Mouse (Mus musculus) CH12.LX (cell line): Measurements from ENCODE around the gene St6galnac6. TPM values are rescaled to one million over a fixed set of nuclear protein-coding genes. Genes with fewer than 3 reads are reported as not detected.
A peak's percentile ranks its signal among the peaks of the same experiment; 100 is the strongest.

Source experiments
- DNase-seq: peaks from one replicate; pipeline ENCODE4 v3.0.0-alpha.2; 2013; ENCODE audit errors: extremely low read depth
- H3K27ac ChIP-seq: 2 replicates; pipeline ENCODE4 v1.5.1; 2012; ENCODE audit warnings: low read depth, mild to moderate bottlenecking, control low read depth, moderate library complexity; ENCODE audit not compliant: insufficient read depth
- H3K27me3 ChIP-seq: replicated peaks from 2 replicates; pipeline ENCODE3; 2012; ENCODE audit warnings: inconsistent platforms
- H3K36me3 ChIP-seq, 2 experiments: replicated peaks in 1 of 2; 2 replicates each; pipeline versions ENCODE3 to v1.6.1; 2012; ENCODE audit warnings: inconsistent platforms in 1 of 2, low read length in 1 of 2, mild to moderate bottlenecking in 1 of 2, mixed read lengths in 1 of 2, moderate library complexity in 1 of 2; ENCODE audit not compliant: control insufficient read depth in 1 of 2, insufficient read depth in 1 of 2
- H3K4me1 ChIP-seq, 2 experiments: 2 replicates each; pipeline ENCODE4 v1.6.1; 2012; ENCODE audit warnings: inconsistent platforms in 1 of 2, moderate library complexity in 1 of 2; ENCODE audit not compliant: insufficient read depth in 2 of 2, control insufficient read depth in 1 of 2
- H3K4me2 ChIP-seq: 2 replicates; pipeline ENCODE4 v1.6.1; 2012; ENCODE audit warnings: low read depth, mild to moderate bottlenecking, control low read depth; ENCODE audit not compliant: poor library complexity, insufficient read depth, severe bottlenecking
- H3K4me3 ChIP-seq, 3 experiments: fragments of 150-350 bp in 1 of 3; sonication (generic) in 1 of 3; replicated peaks in 1 of 3; 2 replicates each; pipeline versions ENCODE3 to v1.5.1; 2011 to 2012; ENCODE audit warnings: low read depth in 2 of 3, low read length in 2 of 3, mild to moderate bottlenecking in 2 of 3, moderate library complexity in 2 of 3, control low read depth in 1 of 3, improper control_type of control experiment in 1 of 3, inconsistent platforms in 1 of 3, mixed read lengths in 1 of 3; ENCODE audit not compliant: poor library complexity in 1 of 3
- H3K79me2 ChIP-seq: replicated peaks from 2 replicates; pipeline ENCODE4 v1.6.1; 2012; ENCODE audit warnings: mild to moderate bottlenecking, moderate library complexity; ENCODE audit not compliant: control insufficient read depth, poor library complexity, insufficient read depth, severe bottlenecking; ENCODE audit errors: extremely low read depth
- H3K9ac ChIP-seq: 2 replicates; pipeline ENCODE4 v1.6.1; 2012; ENCODE audit warnings: low read depth, mild to moderate bottlenecking, control low read depth, moderate library complexity; ENCODE audit not compliant: insufficient read depth
- H3K9me3 ChIP-seq: replicated peaks from 2 replicates; pipeline ENCODE3; 2012; ENCODE audit warnings: low read length, inconsistent platforms, mixed read lengths
- CTCF ChIP-seq, 2 experiments: IDR thresholded peaks in 1 of 2; conservative IDR thresholded peaks in 1 of 2; 2 replicates each; pipeline ENCODE4 v1.5.1; 2011 to 2012; ENCODE audit warnings: low read depth in 2 of 2, low read length in 2 of 2, improper control_type of control experiment in 1 of 2, inconsistent platforms in 1 of 2, mild to moderate bottlenecking in 1 of 2, moderate library complexity in 1 of 2
- E2F4 ChIP-seq: IDR thresholded peaks from 2 replicates; pipeline ENCODE4 v1.6.1; 2011; ENCODE audit warnings: low read depth, low read length, improper control_type of control experiment; ENCODE audit not compliant: insufficient replicate concordance
- ETS1 ChIP-seq: conservative IDR thresholded peaks from 2 replicates; pipeline ENCODE4 v1.6.1; 2012; ENCODE audit warnings: low read depth, mild to moderate bottlenecking, inconsistent platforms, low read length, improper control_type of control experiment, moderate library complexity
- GABPA ChIP-seq: IDR thresholded peaks from 2 replicates; pipeline ENCODE4 v1.6.1; 2012; ENCODE audit warnings: low read depth, low read length, improper control_type of control experiment, inconsistent platforms; ENCODE audit not compliant: insufficient replicate concordance
- MAFK ChIP-seq: IDR thresholded peaks from 2 replicates; pipeline ENCODE4 v1.6.1; 2011; ENCODE audit warnings: low read length, improper control_type of control experiment; ENCODE audit not compliant: insufficient replicate concordance
- MYC ChIP-seq: IDR thresholded peaks from 2 replicates; pipeline ENCODE4 v1.6.1; 2011; ENCODE audit warnings: low read depth, mild to moderate bottlenecking, improper control_type of control experiment, low read length
- NELFE ChIP-seq: IDR thresholded peaks from 2 replicates; pipeline ENCODE4 v1.6.1; 2011; ENCODE audit warnings: low read depth, low read length, improper control_type of control experiment
- POLR2A ChIP-seq: IDR thresholded peaks from 2 replicates; pipeline ENCODE4 v1.6.1; 2011; ENCODE audit warnings: low read depth, mild to moderate bottlenecking, improper control_type of control experiment, low read length
- RAD21 ChIP-seq: IDR thresholded peaks from 2 replicates; pipeline ENCODE4 v1.6.1; 2011; ENCODE audit warnings: low read depth, mild to moderate bottlenecking, low read length, improper control_type of control experiment, moderate library complexity
- SMC3 ChIP-seq: IDR thresholded peaks from 2 replicates; pipeline ENCODE4 v1.6.1; 2011; ENCODE audit warnings: low read depth, low read length, improper control_type of control experiment
- UBTF ChIP-seq: IDR thresholded peaks from 2 replicates; pipeline ENCODE4 v1.6.1; 2012; ENCODE audit warnings: low read depth, mild to moderate bottlenecking, inconsistent platforms, low read length, improper control_type of control experiment, moderate library complexity
- USF1 ChIP-seq: IDR thresholded peaks from 2 replicates; pipeline ENCODE4 v1.6.1; 2014; ENCODE audit warnings: low read depth, mild to moderate bottlenecking, inconsistent platforms, low read length, improper control_type of control experiment
- USF2 ChIP-seq: conservative IDR thresholded peaks from 2 replicates; pipeline ENCODE4 v1.6.1; 2011; ENCODE audit warnings: low read depth, low read length, improper control_type of control experiment
- ZMIZ1 ChIP-seq: IDR thresholded peaks from 2 replicates; pipeline ENCODE4 v1.6.1; 2012; ENCODE audit warnings: low read depth, mild to moderate bottlenecking, inconsistent platforms, low read length, improper control_type of control experiment
- ZNF384 ChIP-seq: IDR thresholded peaks from 2 replicates; pipeline ENCODE4 v1.6.1; 2012; ENCODE audit warnings: low read depth, low read length, improper control_type of control experiment, inconsistent platforms
- dilution Hi-C: fragments of 300-500 bp; cut with MboI; formaldehyde crosslinking; loops from 2 replicates; pipeline ENCODE4 v1.14.3; 2020; ENCODE audit warnings: low sequenced_read_pairs; ENCODE audit not compliant: extremely low pct_unique_long_range_greater_than_20kb, extremely low pct_ligation_motif_present
- in situ Hi-C: fragments of 300-500 bp; cut with MboI; formaldehyde crosslinking; loops from 3 replicates; pipeline ENCODE4 v1.14.3; 2019; ENCODE audit warnings: low sequenced_read_pairs, low pct_ligation_motif_present, low pct_unique_long_range_greater_than_20kb, mixed read lengths
- polyA plus RNA-seq: library from polyadenylated mRNA; unstranded; fragments of >175 nt; gene quantifications from 2 replicates; pipeline ENCODE4 v1.2.1, GENCODE M21; 2012; ENCODE audit warnings: low read depth; ENCODE audit not compliant: insufficient read length
- total RNA-seq, 2 experiments: library from RNA; depleted of rRNA; stranded (reverse); fragments of 300-350 nt in 1 of 2; fragments of >200 nt in 1 of 2; gene quantifications; 2 replicates each; pipeline ENCODE4 v1.2.3; 2012 to 2014

St6galnac6 gene
- total and polyA plus RNA-seq, 3 experiments = 12.9 to 13.9 (median 13.3) TPM

DNA sequence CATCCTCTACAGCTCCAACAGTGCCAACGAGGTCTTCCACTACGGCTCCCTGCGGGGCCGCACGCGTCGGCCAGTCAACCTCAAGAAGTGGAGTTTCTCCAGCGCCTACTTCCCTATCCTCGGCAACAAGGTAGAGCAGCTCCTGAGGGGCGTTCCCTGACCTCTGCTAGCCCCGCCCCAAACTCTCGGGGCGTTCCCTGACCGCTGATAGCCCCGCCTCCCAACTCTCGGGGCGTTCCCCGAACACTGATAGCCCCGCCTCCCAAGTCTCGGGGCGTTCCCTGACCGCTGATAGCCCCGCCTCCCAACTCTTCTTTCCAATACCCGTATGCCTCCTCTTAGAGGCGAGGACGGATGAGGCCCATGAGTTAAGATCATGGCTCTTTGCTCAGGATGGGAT lies 12.8 kb downstream of the St6galnac6 start (continued):
- no peak for TF ChIP-seq ETS1
- TF ChIP-seq ZNF384 = no peak
- TF ChIP-seq ZMIZ1 = no peak
- no peak for TF ChIP-seq E2F4
- no peak for TF ChIP-seq NELFE
- no peak for TF ChIP-seq USF1

DNA sequence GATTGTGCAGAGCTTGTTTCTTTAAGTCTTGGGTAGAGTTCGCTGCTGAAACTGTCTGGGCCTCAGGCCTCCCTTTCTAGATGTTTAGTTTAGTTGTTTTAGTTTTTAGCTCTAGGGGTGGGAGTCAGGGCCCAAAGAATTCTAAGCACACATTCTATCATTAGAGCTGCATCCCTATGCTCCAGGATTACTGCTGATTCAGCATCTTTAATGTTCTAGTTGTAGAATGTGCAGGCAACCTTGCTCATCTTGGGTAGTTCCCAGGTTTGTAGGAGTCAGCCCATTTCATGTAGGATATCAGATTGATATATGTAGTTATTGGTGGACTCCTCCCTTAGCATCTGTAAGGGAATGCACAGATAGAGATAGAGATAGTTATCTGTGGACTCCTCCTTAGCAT lies 17.6 kb downstream of the St6galnac6 start:
- H3K9me3 ChIP-seq = peaks cover 7% of the 10 kb centered on the region
- H3K4me2 ChIP-seq = no peak overlapping the region
- H3K27ac ChIP-seq = no peak overlapping the region
- peaks cover 44 to 87% of the 10 kb centered on the region in 2 experiments for H3K36me3 ChIP-seq
- TF ChIP-seq MAFK (peak; percentile 91), MYC (no peak)
- dilution Hi-C loops = no loop called here
- no peak overlapping the region for H3K4me3 ChIP-seq
- peaks cover 0 to 13% of the 10 kb centered on the region in 2 experiments; a peak in 2 of 4 replicates for H3K4me1 ChIP-seq
- no peak for DNase-seq
- in situ Hi-C loops = no loop called here
- H3K79me2 ChIP-seq = no peaks in the 10 kb centered on the region
- H3K9ac ChIP-seq = no peak overlapping the region
- no peaks in the 10 kb centered on the region for H3K27me3 ChIP-seq

DNA sequence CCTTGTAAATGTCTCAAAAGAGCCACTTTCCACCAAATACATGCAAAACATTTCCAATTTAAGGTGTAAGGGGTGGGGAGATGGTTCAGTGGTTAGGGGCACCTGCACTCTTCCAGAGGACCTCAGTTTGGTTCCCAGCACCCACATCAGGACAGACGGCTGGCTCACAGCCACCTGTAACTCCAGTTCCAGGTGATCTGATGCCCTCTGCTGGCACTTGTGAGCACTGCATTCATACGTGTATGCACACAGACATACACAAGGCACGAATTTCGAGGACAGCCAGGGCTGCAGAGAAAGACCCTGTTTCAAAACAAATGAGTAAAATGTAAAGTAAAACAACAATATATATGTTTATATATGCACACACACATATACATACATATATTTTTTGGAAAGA lies 18.1 kb downstream of the St6galnac6 start:
- DNase-seq = no peak
- H3K36me3 ChIP-seq = peaks cover 44 to 87% of the 10 kb centered on the region in 2 experiments

More for the DNA sequence above, 18.1 kb downstream of the St6galnac6 start:
- H3K4me2 ChIP-seq = no peak overlapping the region
- dilution Hi-C loops (no loop called here), in situ Hi-C loops (no loop called here)
- H3K4me3 ChIP-seq = no peak overlapping the region
- TF ChIP-seq CTCF (conservative IDR thresholded peaks at IDR 0.05 in 1 of 2, IDR thresholded peaks at IDR 0.05 in 1 of 2; ENCODE audit: low read depth in 2 of 2, low read length in 2 of 2) (peak; percentile 16 to 60; a peak in 2 of 4 replicates), USF2 (no peak), RAD21 (peak; percentile 23), SMC3 (peak; percentile 26), GABPA (no peak), POLR2A (no peak), UBTF (no peak), MAFK (no peak), E2F4 (no peak)
- H3K79me2 ChIP-seq = no peaks in the 10 kb centered on the region
- peaks cover 0 to 13% of the 10 kb centered on the region in 2 experiments; a peak in 2 of 4 replicates for H3K4me1 ChIP-seq
- H3K27ac ChIP-seq = no peak overlapping the region
- H3K9ac ChIP-seq = no peak overlapping the region
- H3K27me3 ChIP-seq = no peaks in the 10 kb centered on the region
- peaks cover 7% of the 10 kb centered on the region for H3K9me3 ChIP-seq
